Mouse (Mus musculus): ENCODE results near the gene Myog. TPM values are rescaled to one million over a fixed set of nuclear protein-coding genes. Genes with fewer than 3 reads are reported as not detected.

Myog gene
- not detected in 2 replicates for total RNA-seq (2014; fragmentation: Nextera tagmentation)
- not detected in 2 replicates for total RNA-seq (2017)
- not detected in 2 replicates for polyA plus RNA-seq (2012)

DNA sequence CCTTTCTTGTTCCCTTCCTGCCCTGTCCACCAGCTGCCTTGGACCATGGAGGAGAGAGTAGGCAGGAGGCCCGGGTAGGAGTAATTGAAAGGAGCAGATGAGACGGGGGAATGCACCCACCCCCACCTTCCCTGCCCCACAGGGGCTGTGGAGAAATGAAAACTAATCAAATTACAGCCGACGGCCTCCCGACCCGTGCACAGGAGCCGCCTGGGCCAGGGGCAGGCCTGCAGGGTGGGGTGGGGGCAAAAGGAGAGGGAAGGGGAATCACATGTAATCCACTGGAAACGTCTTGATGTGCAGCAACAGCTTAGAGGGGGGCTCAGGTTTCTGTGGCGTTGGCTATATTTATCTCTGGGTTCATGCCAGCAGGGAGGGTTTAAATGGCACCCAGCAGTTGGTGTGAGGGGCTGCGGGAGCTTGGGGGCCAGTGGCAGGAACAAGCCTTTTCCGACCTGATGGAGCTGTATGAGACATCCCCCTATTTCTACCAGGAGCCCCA is at the start of gene Myog:
Gene Myog, plus strand, starts transcription at position 392 of the 502 bp plus-strand sequence.
- no peaks in the 10 kb centered on the region for H3K4me1 ChIP-seq (ENCODE audit: insufficient read depth, low read depth, low read length)

DNA sequence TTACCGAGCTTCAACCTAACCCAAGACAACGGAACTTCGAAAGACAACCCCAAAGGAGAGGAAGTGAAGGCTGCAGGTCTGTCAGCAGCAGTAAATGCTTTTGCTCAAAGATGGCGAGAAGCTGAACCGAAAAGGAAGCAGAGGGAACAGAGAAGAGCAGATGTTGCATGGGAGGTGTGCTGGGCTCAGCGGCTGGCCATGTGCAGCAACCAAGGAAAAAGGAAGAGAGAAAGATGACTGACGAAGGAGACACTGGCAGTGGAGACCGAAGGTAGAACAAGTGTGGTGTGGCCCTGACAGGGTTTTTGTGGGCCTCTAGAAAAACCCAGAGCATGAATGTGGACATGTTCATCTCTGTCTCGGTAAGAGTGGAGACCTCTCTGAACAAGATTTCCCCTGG is 49.1 kb upstream of the Myog start:
- ATAC-seq (ENCODE audit: extremely low read depth, insufficient number of reproducible peaks, low FRiP score, poor library complexity, severe bottlenecking) (no peak), DNase-seq (ENCODE audit: low spot score) (no peak)
- no peaks in the 10 kb centered on the region for H3K36me3 ChIP-seq (replicated peaks)
- no peaks in the 10 kb centered on the region for H3K9me3 ChIP-seq (replicated peaks)
- H3K4me3 ChIP-seq (ENCODE audit: low read depth, low read length), result no peak overlapping the region
- peaks cover 74% of the 10 kb centered on the region for H3K27me3 ChIP-seq (ENCODE audit: insufficient read depth, low read length)
- no peaks in the 10 kb centered on the region for H3K4me1 ChIP-seq (ENCODE audit: insufficient read depth, low read depth, low read length)
- TF ChIP-seq GATA2 (IDR thresholded peaks at IDR 0.05; ENCODE audit: borderline replicate concordance, low read depth, low read length), result no peak
- no peak for TF ChIP-seq CTCF (IDR thresholded peaks at IDR 0.05; ENCODE audit: low read depth, low read length)
- TF ChIP-seq TAL1 (conservative IDR thresholded peaks at IDR 0.05; ENCODE audit: low read depth, low read length), result no peak
- TF ChIP-seq POLR2AphosphoS5 (IDR thresholded peaks at IDR 0.05; ENCODE audit: insufficient replicate concordance, low read depth, low read length), result no peak
- no peak for TF ChIP-seq GATA1 (IDR thresholded peaks at IDR 0.05; ENCODE audit: borderline replicate concordance, low read length)

More for the DNA sequence above, at the start of gene Myog:
- no peaks in the 10 kb centered on the region for H3K36me3 ChIP-seq (replicated peaks)
- TF ChIP-seq POLR2AphosphoS5 (IDR thresholded peaks at IDR 0.05; ENCODE audit: insufficient replicate concordance, low read depth, low read length) (no peak), GATA2 (IDR thresholded peaks at IDR 0.05; ENCODE audit: borderline replicate concordance, low read depth, low read length) (no peak), GATA1 (IDR thresholded peaks at IDR 0.05; ENCODE audit: borderline replicate concordance, low read length) (no peak), TAL1 (conservative IDR thresholded peaks at IDR 0.05; ENCODE audit: low read depth, low read length) (no peak), CTCF (IDR thresholded peaks at IDR 0.05; ENCODE audit: low read depth, low read length) (no peak)
- H3K4me3 ChIP-seq (ENCODE audit: low read depth, low read length), result no peak within 1 kb of the TSS
- DNase-seq (ENCODE audit: low spot score), result no peak
- no peaks in the 10 kb centered on the region for H3K9me3 ChIP-seq (replicated peaks)
- no peak for ATAC-seq (ENCODE audit: extremely low read depth, insufficient number of reproducible peaks, low FRiP score, poor library complexity, severe bottlenecking)
- H3K27me3 ChIP-seq (ENCODE audit: insufficient read depth, low read length), result peaks cover 18% of the 10 kb centered on the region

DNA sequence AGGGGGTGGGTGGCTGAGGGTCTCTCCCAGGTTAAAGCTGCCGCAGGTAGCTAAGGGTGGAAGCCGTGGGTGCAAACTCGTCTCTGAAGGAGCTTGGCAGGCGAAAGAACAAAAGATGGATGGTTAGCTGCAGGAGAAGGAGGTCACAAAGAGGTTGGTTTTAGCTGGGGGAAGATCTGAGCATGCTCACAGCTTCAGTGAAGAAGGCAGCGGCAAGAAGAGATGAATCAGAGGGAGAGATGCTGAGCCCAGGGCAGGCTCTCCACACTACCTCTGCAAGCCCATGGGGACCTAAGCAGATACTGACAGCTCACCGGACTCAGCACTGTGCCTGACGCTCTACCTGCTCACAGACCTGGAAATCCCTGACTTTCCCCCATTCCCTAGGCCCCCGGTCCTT is 48.5 kb upstream of the Myog start:
- H3K9me3 ChIP-seq (replicated peaks), result no peaks in the 10 kb centered on the region
- TF ChIP-seq GATA1 (IDR thresholded peaks at IDR 0.05; ENCODE audit: borderline replicate concordance, low read length) (no peak), GATA2 (IDR thresholded peaks at IDR 0.05; ENCODE audit: borderline replicate concordance, low read depth, low read length) (no peak), CTCF (IDR thresholded peaks at IDR 0.05; ENCODE audit: low read depth, low read length) (no peak), POLR2AphosphoS5 (IDR thresholded peaks at IDR 0.05; ENCODE audit: insufficient replicate concordance, low read depth, low read length) (no peak), TAL1 (conservative IDR thresholded peaks at IDR 0.05; ENCODE audit: low read depth, low read length) (no peak)
- H3K36me3 ChIP-seq (replicated peaks), result no peaks in the 10 kb centered on the region
- ATAC-seq (ENCODE audit: extremely low read depth, insufficient number of reproducible peaks, low FRiP score, poor library complexity, severe bottlenecking) (no peak), DNase-seq (ENCODE audit: low spot score) (no peak)
- H3K27me3 ChIP-seq (ENCODE audit: insufficient read depth, low read length), result peaks cover 68% of the 10 kb centered on the region
- no peaks in the 10 kb centered on the region for H3K4me1 ChIP-seq (ENCODE audit: insufficient read depth, low read depth, low read length)
- H3K4me3 ChIP-seq (ENCODE audit: low read depth, low read length), result no peak overlapping the region

DNA sequence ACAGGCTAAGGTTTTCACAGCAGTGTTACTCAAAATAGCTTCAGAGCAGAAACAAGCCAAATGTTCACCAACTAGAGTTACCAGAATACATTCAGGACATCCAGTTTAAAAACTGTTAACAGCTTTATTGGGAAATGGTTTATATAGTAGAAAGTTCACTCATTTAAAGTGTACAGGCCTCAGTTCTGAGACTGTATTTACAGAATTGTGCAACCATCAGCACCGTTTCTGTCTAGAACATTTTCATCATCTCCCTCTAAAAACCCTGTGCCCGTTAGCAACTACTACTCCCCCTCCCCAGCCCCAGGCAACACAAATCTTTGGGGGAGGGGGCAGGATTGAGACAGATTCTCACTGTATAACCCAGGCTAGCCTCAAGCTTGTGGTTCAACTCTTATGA is 47.5 kb upstream of the Myog start:
- no peaks in the 10 kb centered on the region for H3K4me1 ChIP-seq (ENCODE audit: insufficient read depth, low read depth, low read length)

DNA sequence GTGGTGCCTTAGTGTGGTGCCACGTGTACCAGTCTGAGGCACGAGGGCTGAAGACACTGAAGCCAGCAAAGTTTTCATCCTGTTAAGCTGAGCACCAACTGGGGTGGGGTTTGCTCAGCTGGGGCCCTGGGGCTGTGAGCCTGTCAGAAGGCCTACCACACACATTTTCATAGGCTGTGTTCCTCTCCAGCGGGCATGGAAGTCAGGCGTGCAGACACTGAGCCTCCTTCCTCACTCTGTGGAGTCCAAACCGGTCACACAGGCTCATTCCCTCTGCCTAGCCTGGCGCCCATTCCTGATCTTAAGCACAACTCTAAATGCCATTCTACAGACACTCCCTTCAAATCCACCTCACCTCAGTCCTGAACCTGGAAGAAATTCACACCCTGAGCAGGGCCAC is 46.3 kb upstream of the Myog start:
- ATAC-seq (ENCODE audit: extremely low read depth, insufficient number of reproducible peaks, low FRiP score, poor library complexity, severe bottlenecking) (no peak), DNase-seq (ENCODE audit: low spot score) (no peak)
- Histone ChIP-seq H3K36me3 (replicated peaks) (no peaks in the 10 kb centered on the region), H3K4me3 (ENCODE audit: low read depth, low read length) (no peak overlapping the region), H3K27me3 (ENCODE audit: insufficient read depth, low read length) (peaks cover 53% of the 10 kb centered on the region), H3K4me1 (ENCODE audit: insufficient read depth, low read depth, low read length) (no peaks in the 10 kb centered on the region), H3K9me3 (replicated peaks) (no peaks in the 10 kb centered on the region)
- TF ChIP-seq CTCF (IDR thresholded peaks at IDR 0.05; ENCODE audit: low read depth, low read length) (no peak), TAL1 (conservative IDR thresholded peaks at IDR 0.05; ENCODE audit: low read depth, low read length) (no peak), GATA2 (IDR thresholded peaks at IDR 0.05; ENCODE audit: borderline replicate concordance, low read depth, low read length) (no peak), POLR2AphosphoS5 (IDR thresholded peaks at IDR 0.05; ENCODE audit: insufficient replicate concordance, low read depth, low read length) (no peak), GATA1 (IDR thresholded peaks at IDR 0.05; ENCODE audit: borderline replicate concordance, low read length) (no peak)

More for the DNA sequence above, 47.5 kb upstream of the Myog start:
- Histone ChIP-seq H3K27me3 (ENCODE audit: insufficient read depth, low read length) (peaks cover 59% of the 10 kb centered on the region), H3K4me3 (ENCODE audit: low read depth, low read length) (no peak overlapping the region), H3K9me3 (replicated peaks) (no peaks in the 10 kb centered on the region), H3K36me3 (replicated peaks) (no peaks in the 10 kb centered on the region)
- no peak for TF ChIP-seq GATA1 (IDR thresholded peaks at IDR 0.05; ENCODE audit: borderline replicate concordance, low read length)
- no peak for TF ChIP-seq TAL1 (conservative IDR thresholded peaks at IDR 0.05; ENCODE audit: low read depth, low read length)
- TF ChIP-seq CTCF (IDR thresholded peaks at IDR 0.05; ENCODE audit: low read depth, low read length), result no peak
- no peak for TF ChIP-seq POLR2AphosphoS5 (IDR thresholded peaks at IDR 0.05; ENCODE audit: insufficient replicate concordance, low read depth, low read length)
- TF ChIP-seq GATA2 (IDR thresholded peaks at IDR 0.05; ENCODE audit: borderline replicate concordance, low read depth, low read length), result no peak
- ATAC-seq (ENCODE audit: extremely low read depth, insufficient number of reproducible peaks, low FRiP score, poor library complexity, severe bottlenecking), result no peak
- no peak for DNase-seq (ENCODE audit: low spot score)

DNA sequence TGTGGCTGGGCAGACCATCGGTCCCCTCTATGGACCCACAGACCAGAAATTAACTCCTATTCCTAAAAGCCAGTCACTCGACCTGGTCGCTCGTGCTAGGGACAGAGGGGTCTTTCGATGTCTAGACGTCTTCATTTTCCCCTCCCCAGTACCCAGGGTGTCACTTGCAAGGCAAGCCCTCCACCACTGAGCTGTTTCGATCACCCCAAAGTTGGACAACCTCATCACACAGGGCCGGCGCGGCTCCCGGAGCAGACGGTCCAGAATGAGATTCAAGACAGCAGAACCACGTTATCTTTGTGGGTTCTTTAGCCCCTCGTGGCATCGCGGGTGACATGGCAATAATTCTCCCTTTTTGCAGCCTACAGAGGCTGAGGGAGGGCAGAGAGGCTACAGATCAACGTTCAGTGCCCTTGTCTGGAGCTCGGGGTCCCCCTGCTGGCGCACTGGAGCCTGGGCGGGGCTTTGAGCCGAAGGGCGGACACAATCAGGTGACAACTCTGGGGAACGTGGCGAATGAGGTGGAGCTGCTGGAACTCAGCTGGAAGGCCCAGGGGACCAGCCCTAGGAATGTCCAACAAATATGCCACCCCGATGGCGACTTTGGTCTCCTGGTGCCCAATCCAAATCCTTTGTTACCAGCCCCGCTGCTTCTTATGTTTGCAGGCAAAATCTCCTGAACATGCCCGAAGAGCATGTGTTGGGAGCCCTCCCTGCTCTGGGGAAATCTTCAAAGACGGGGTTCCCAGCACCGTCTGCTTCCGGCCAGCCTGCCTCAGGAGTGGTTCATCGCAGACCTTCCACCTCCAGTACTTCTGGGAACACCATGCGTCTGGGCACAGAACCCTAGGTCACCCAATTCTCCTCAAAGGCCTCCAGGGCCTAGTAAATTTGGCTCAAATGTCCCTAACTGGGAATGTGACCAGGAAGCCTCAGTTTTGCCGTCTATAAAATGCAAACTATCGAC is 45.6 kb upstream of the Myog start:
- Histone ChIP-seq H3K9me3 (replicated peaks) (no peaks in the 10 kb centered on the region), H3K4me3 (ENCODE audit: low read depth, low read length) (no peak overlapping the region), H3K36me3 (replicated peaks) (no peaks in the 10 kb centered on the region), H3K27me3 (ENCODE audit: insufficient read depth, low read length) (peaks cover 47% of the 10 kb centered on the region), H3K4me1 (ENCODE audit: insufficient read depth, low read depth, low read length) (no peaks in the 10 kb centered on the region)
- DNase-seq (ENCODE audit: low spot score), result no peak
- ATAC-seq (ENCODE audit: extremely low read depth, insufficient number of reproducible peaks, low FRiP score, poor library complexity, severe bottlenecking), result no peak; the same call in 1 of the 2 replicates
- TF ChIP-seq POLR2AphosphoS5 (IDR thresholded peaks at IDR 0.05; ENCODE audit: insufficient replicate concordance, low read depth, low read length) (no peak), GATA1 (IDR thresholded peaks at IDR 0.05; ENCODE audit: borderline replicate concordance, low read length) (no peak), CTCF (IDR thresholded peaks at IDR 0.05; ENCODE audit: low read depth, low read length) (no peak), TAL1 (conservative IDR thresholded peaks at IDR 0.05; ENCODE audit: low read depth, low read length) (no peak), GATA2 (IDR thresholded peaks at IDR 0.05; ENCODE audit: borderline replicate concordance, low read depth, low read length) (no peak)

All from G1E (cell line).